Mouse (Mus musculus) heart, embryonic 10.5 days (tissue): ENCODE data around the gene H2al1b. TPM values are rescaled to one million over a fixed set of nuclear protein-coding genes. Genes with fewer than 3 reads are reported as not detected.
"Not testable (repeated sequence)": the region's sequence is repeated elsewhere in the genome, so short reads cannot be mapped to it uniquely, and the experiment has no call there.

ENCODE experiments used
- DNase-seq: peaks from one replicate; pipeline ENCODE4 v3.0.0-alpha.2; 2017; ENCODE audit warnings: low spot score
- H3K27ac ChIP-seq: fragments of 300-500 bp; sonication (generic); 2 replicates; pipeline ENCODE4 v1.5.1; 2016; ENCODE audit warnings: mild to moderate bottlenecking
- H3K27me3 ChIP-seq: fragments of 300-500 bp; sonication (generic); 2 replicates; pipeline ENCODE4 v1.6.1; 2016; ENCODE audit warnings: mild to moderate bottlenecking; ENCODE audit not compliant: poor library complexity, insufficient read depth, severe bottlenecking
- H3K36me3 ChIP-seq: fragments of 300-500 bp; sonication (generic); 2 replicates; pipeline ENCODE4 v1.6.1; 2016; ENCODE audit warnings: mild to moderate bottlenecking, moderate library complexity
- H3K4me1 ChIP-seq: fragments of 300-500 bp; sonication (generic); 2 replicates; pipeline ENCODE4 v1.6.1; 2016; ENCODE audit warnings: mild to moderate bottlenecking
- H3K4me3 ChIP-seq: fragments of 300-500 bp; sonication (generic); 2 replicates; pipeline ENCODE4 v1.5.1; 2016; ENCODE audit warnings: mild to moderate bottlenecking, moderate library complexity
- H3K9me3 ChIP-seq: fragments of 300-500 bp; sonication (generic); 2 replicates; pipeline ENCODE4 v1.6.1; 2016; ENCODE audit warnings: mild to moderate bottlenecking, moderate library complexity
- WGBS: fragments of 180-500 bp; shearing (Covaris S2); methylation state at CpG from one replicate; pipeline ENCODE4 v1.1.7; 2016; 5-methylcytosine and 5-hydroxymethylcytosine counted together
- polyA plus RNA-seq: library from polyadenylated mRNA; unstranded; fragments of >200 nt; fragmentation: Nextera tagmentation; extraction: Ambion mirVana; gene quantifications from 2 replicates; pipeline ENCODE4 v1.2.1, GENCODE M21; 2016

The H2al1b gene
- polyA plus RNA-seq, 1 experiment from 2014 or later, result not detected

GRCm38 (mm10) chrX:11298957-11299356, 3.3 kb upstream of the H2al1b start, which contains the start of gene H2al1a:
Gene H2al1a, plus strand, starts transcription at chrX:11299257.
- WGBS, result no CpG with 5 or more reads among the region's 3 CpGs

GRCm38 (mm10) chrX:11305355-11305754, 3.1 kb downstream of the H2al1b start, which contains the start of gene H2al1c:
Gene H2al1c, plus strand, starts transcription at chrX:11305655.
- 83% methylated on average over 2 of the region's 6 CpGs for WGBS

More at GRCm38 (mm10) chrX:11298957-11299356, 3.3 kb upstream of the H2al1b start, which contains the start of gene H2al1a:
- H3K27ac ChIP-seq, H3K4me3 ChIP-seq, DNase-seq, H3K27me3 ChIP-seq, H3K4me1 ChIP-seq, H3K36me3 ChIP-seq, H3K9me3 ChIP-seq: not testable (repeated sequence)

GRCm38 (mm10) chrX:11308524-11308923, 6.3 kb downstream of the H2al1b start, which contains the start of gene H2al1d:
Gene H2al1d, plus strand, starts transcription at chrX:11308824.
- not testable (repeated sequence) for H3K27ac ChIP-seq, DNase-seq, H3K4me3 ChIP-seq, H3K9me3 ChIP-seq, H3K4me1 ChIP-seq, H3K36me3 ChIP-seq, H3K27me3 ChIP-seq
- WGBS, result no CpG with 5 or more reads among the region's 6 CpGs

More at GRCm38 (mm10) chrX:11305355-11305754, 3.1 kb downstream of the H2al1b start, which contains the start of gene H2al1c:
- not testable (repeated sequence) for DNase-seq, H3K27me3 ChIP-seq, H3K4me3 ChIP-seq, H3K36me3 ChIP-seq, H3K4me1 ChIP-seq, H3K27ac ChIP-seq, H3K9me3 ChIP-seq

GRCm38 (mm10) chrX:11311634-11312033, 9.4 kb downstream of the H2al1b start, which contains the start of gene H2al1e:
Gene H2al1e, plus strand, starts transcription at chrX:11311934.
- not testable (repeated sequence) for H3K27ac ChIP-seq, H3K4me3 ChIP-seq, DNase-seq, H3K36me3 ChIP-seq, H3K4me1 ChIP-seq, H3K27me3 ChIP-seq, H3K9me3 ChIP-seq
- WGBS, result no CpG with 5 or more reads among the region's 3 CpGs

GRCm38 (mm10) chrX:11314858-11315257, 12.6 kb downstream of the H2al1b start, which contains the start of gene H2al1f:
Gene H2al1f, plus strand, starts transcription at chrX:11315158.
- DNase-seq, H3K27ac ChIP-seq, H3K9me3 ChIP-seq, H3K4me1 ChIP-seq, H3K27me3 ChIP-seq, H3K4me3 ChIP-seq, H3K36me3 ChIP-seq: not testable (repeated sequence)
- WGBS, result no CpG with 5 or more reads among the region's 6 CpGs

- H3K27ac ChIP-seq, H3K27me3 ChIP-seq, H3K9me3 ChIP-seq, H3K4me1 ChIP-seq, DNase-seq, H3K4me3 ChIP-seq, H3K36me3 ChIP-seq: not testable (repeated sequence)
- WGBS, result no CpG with 5 or more reads among the region's 3 CpGs
These were observed 15.7 kb downstream of the H2al1b start, which contains the start of gene H2al1g for GRCm38 (mm10) chrX:11317956-11318355. Gene H2al1g, plus strand, starts transcription at chrX:11318256.

GRCm38 (mm10) chrX:11321192-11321591, 19.0 kb downstream of the H2al1b start, which contains the start of gene H2al1h:
Gene H2al1h, plus strand, starts transcription at chrX:11321492.
- not testable (repeated sequence) for H3K4me3 ChIP-seq, H3K9me3 ChIP-seq

GRCm38 (mm10) chrX:11324359-11324758, 22.1 kb downstream of the H2al1b start, which contains the start of gene H2al1i:
Gene H2al1i, plus strand, starts transcription at chrX:11324659.
- not testable (repeated sequence) for H3K9me3 ChIP-seq, H3K27me3 ChIP-seq, H3K36me3 ChIP-seq, DNase-seq, H3K27ac ChIP-seq, H3K4me3 ChIP-seq, H3K4me1 ChIP-seq
- WGBS, result 86% methylated on average over 2 of the region's 5 CpGs

More at GRCm38 (mm10) chrX:11321192-11321591, 19.0 kb downstream of the H2al1b start, which contains the start of gene H2al1h:
- not testable (repeated sequence) for H3K27ac ChIP-seq, H3K36me3 ChIP-seq, H3K4me1 ChIP-seq, H3K27me3 ChIP-seq, DNase-seq
- no CpG with 5 or more reads among the region's 6 CpGs for WGBS

GRCm38 (mm10) chrX:11327522-11327921, 25.3 kb downstream of the H2al1b start, which contains the start of gene H2al1j:
Gene H2al1j, plus strand, starts transcription at chrX:11327822.
- not testable (repeated sequence) for H3K27me3 ChIP-seq, H3K27ac ChIP-seq, H3K4me3 ChIP-seq, H3K36me3 ChIP-seq, DNase-seq, H3K9me3 ChIP-seq, H3K4me1 ChIP-seq
- WGBS, result 83% methylated on average over 2 of the region's 2 CpGs

- DNase-seq, result no peak
- no peak overlapping the region for H3K4me3 ChIP-seq
- no peaks in the 10 kb centered on the region for H3K4me1 ChIP-seq
- no peak overlapping the region for H3K27ac ChIP-seq
- H3K27me3 ChIP-seq, result no peaks in the 10 kb centered on the region; the same call in 1 of the 2 replicates
- WGBS, result 71% methylated on average over 9 of the region's 9 CpGs
- H3K9me3 ChIP-seq, result no peaks in the 10 kb centered on the region
- no peaks in the 10 kb centered on the region for H3K36me3 ChIP-seq
These were observed 43.5 kb downstream of the H2al1b start for GRCm38 (mm10) chrX:11345762-11346161.

- Histone ChIP-seq H3K4me1 (no peaks in the 10 kb centered on the region), H3K9me3 (no peaks in the 10 kb centered on the region), H3K27me3 (no peaks in the 10 kb centered on the region; the same call in 1 of the 2 replicates), H3K4me3 (no peak overlapping the region), H3K36me3 (no peaks in the 10 kb centered on the region), H3K27ac (no peak overlapping the region)
- 79% methylated on average over 3 of the region's 3 CpGs for WGBS
- no peak for DNase-seq
These were observed 44.5 kb downstream of the H2al1b start for GRCm38 (mm10) chrX:11346756-11347155.
